Mouse (Mus musculus) MEL (cell line): Measurements from ENCODE around the gene Slc22a17. TPM values are rescaled to one million over a fixed set of nuclear protein-coding genes. Genes with fewer than 3 reads are reported as not detected.

Source experiments
- DNase-seq: peaks from one replicate; pipeline ENCODE4 v3.0.0; 2011; ENCODE audit warnings: low read depth, low spot score
- H3K27ac ChIP-seq: 2 replicates; pipeline ENCODE4 v1.5.1; 2012; ENCODE audit warnings: low read depth, mild to moderate bottlenecking, control low read depth, low read length, moderate library complexity; ENCODE audit not compliant: control insufficient read depth
- H3K27me3 ChIP-seq, 2 experiments: fragments of 150-350 bp in 1 of 2; sonication (generic) in 1 of 2; 2 replicates each; pipeline ENCODE4 v1.6.1; 2012; ENCODE audit warnings: low read length in 2 of 2, mild to moderate bottlenecking in 2 of 2, improper control_type of control experiment in 1 of 2, moderate library complexity in 1 of 2; ENCODE audit not compliant: insufficient read depth in 2 of 2, control insufficient read depth in 1 of 2
- H3K36me3 ChIP-seq, 2 experiments: 2 replicates each; pipeline ENCODE4 v1.6.1; 2012 to 2014; ENCODE audit warnings: low read length in 2 of 2, improper control_type of control experiment in 1 of 2, inconsistent platforms in 1 of 2, mild to moderate bottlenecking in 1 of 2; ENCODE audit not compliant: insufficient read depth in 2 of 2, control insufficient read depth in 1 of 2
- H3K4me1 ChIP-seq, 2 experiments: fragments of 150-350 bp in 1 of 2; sonication (generic) in 1 of 2; 2 replicates each; pipeline ENCODE4 v1.6.1; 2012; ENCODE audit warnings: low read length in 2 of 2, improper control_type of control experiment in 1 of 2, mild to moderate bottlenecking in 1 of 2; ENCODE audit not compliant: insufficient read depth in 2 of 2, control insufficient read depth in 1 of 2
- H3K4me3 ChIP-seq, 2 experiments: fragments of 150-350 bp in 1 of 2; sonication (generic) in 1 of 2; 2 replicates each; pipeline ENCODE4 v1.5.1; 2012; ENCODE audit warnings: low read depth in 2 of 2, low read length in 2 of 2, mild to moderate bottlenecking in 2 of 2, moderate library complexity in 2 of 2, control low read depth in 1 of 2, improper control_type of control experiment in 1 of 2; ENCODE audit not compliant: control insufficient read depth in 1 of 2, insufficient read depth in 1 of 2
- H3K79me2 ChIP-seq: 2 replicates; pipeline ENCODE4 v1.6.1; 2012; ENCODE audit warnings: mild to moderate bottlenecking, low read length, moderate library complexity; ENCODE audit not compliant: control insufficient read depth, poor library complexity, insufficient read depth
- H3K9ac ChIP-seq: 2 replicates; pipeline ENCODE4 v1.6.1; 2012; ENCODE audit warnings: low read depth, mild to moderate bottlenecking, control low read depth, low read length, moderate library complexity; ENCODE audit not compliant: control insufficient read depth, poor library complexity, severe bottlenecking
- H3K9me3 ChIP-seq: fragments of 150-350 bp; sonication (generic); replicated peaks from 2 replicates; pipeline ENCODE4 v1.6.1; 2012; ENCODE audit warnings: mild to moderate bottlenecking, low read length, improper control_type of control experiment, moderate library complexity; ENCODE audit not compliant: insufficient read depth
- CTCF ChIP-seq, 3 experiments: IDR thresholded peaks in 2 of 3; conservative IDR thresholded peaks in 1 of 3; 2 replicates each; pipeline ENCODE4 v1.5.1; 2011 to 2012; ENCODE audit warnings: low read length in 3 of 3, low read depth in 2 of 3, mild to moderate bottlenecking in 2 of 3, improper control_type of control experiment in 1 of 3, inconsistent platforms in 1 of 3, mixed read lengths in 1 of 3, moderate library complexity in 1 of 3; ENCODE audit not compliant: control insufficient read depth in 1 of 3, insufficient read depth in 1 of 3, poor library complexity in 1 of 3, severe bottlenecking in 1 of 3
- ELF1 ChIP-seq: IDR thresholded peaks from 2 replicates; pipeline ENCODE4 v1.6.1; 2014; ENCODE audit warnings: low read depth, mild to moderate bottlenecking, inconsistent platforms, low read length, improper control_type of control experiment, moderate library complexity
- ETS1 ChIP-seq: IDR thresholded peaks from 2 replicates; pipeline ENCODE4 v1.6.1; 2012; ENCODE audit warnings: low read depth, mild to moderate bottlenecking, inconsistent platforms, low read length, improper control_type of control experiment, moderate library complexity
- GABPA ChIP-seq: IDR thresholded peaks from 2 replicates; pipeline ENCODE4 v1.6.1; 2012; ENCODE audit warnings: low read depth, mild to moderate bottlenecking, inconsistent platforms, low read length, improper control_type of control experiment, moderate library complexity
- HCFC1 ChIP-seq: IDR thresholded peaks from 2 replicates; pipeline ENCODE4 v1.6.1; 2012; ENCODE audit warnings: low read depth, mild to moderate bottlenecking, inconsistent platforms, low read length, improper control_type of control experiment, moderate library complexity
- JUND ChIP-seq: IDR thresholded peaks from 2 replicates; pipeline ENCODE4 v1.6.1; 2011; ENCODE audit warnings: low read depth, mild to moderate bottlenecking, improper control_type of control experiment, low read length
- KAT2A ChIP-seq: conservative IDR thresholded peaks from 2 replicates; pipeline ENCODE4 v1.6.1; 2012; ENCODE audit warnings: low read depth, low read length, improper control_type of control experiment, inconsistent platforms
- MAFK ChIP-seq: IDR thresholded peaks from 2 replicates; pipeline ENCODE4 v1.6.1; 2011; ENCODE audit warnings: low read depth, mild to moderate bottlenecking, low read length, improper control_type of control experiment, borderline replicate concordance
- MAZ ChIP-seq: IDR thresholded peaks from 2 replicates; pipeline ENCODE4 v1.6.1; 2012; ENCODE audit warnings: low read depth, mild to moderate bottlenecking, inconsistent platforms, low read length, improper control_type of control experiment
- MEF2A ChIP-seq: IDR thresholded peaks from 2 replicates; pipeline ENCODE4 v1.6.1; 2014; ENCODE audit warnings: low read depth, mild to moderate bottlenecking, inconsistent platforms, low read length, improper control_type of control experiment; ENCODE audit not compliant: poor library complexity, insufficient replicate concordance, severe bottlenecking; ENCODE audit errors: extremely low read depth
- MXI1 ChIP-seq: IDR thresholded peaks from 2 replicates; pipeline ENCODE4 v1.6.1; 2011; ENCODE audit warnings: mild to moderate bottlenecking, low read depth, low read length, improper control_type of control experiment
- MYB ChIP-seq: IDR thresholded peaks from 2 replicates; pipeline ENCODE4 v1.6.1; 2011; ENCODE audit warnings: mild to moderate bottlenecking, low read depth, low read length, improper control_type of control experiment
- NELFE ChIP-seq: IDR thresholded peaks from 2 replicates; pipeline ENCODE4 v1.6.1; 2011; ENCODE audit warnings: low read depth, low read length, improper control_type of control experiment
- POLR2A ChIP-seq, 2 experiments: IDR thresholded peaks; 2 replicates each; pipeline ENCODE4 v1.6.1; 2011 to 2012; ENCODE audit warnings: low read length in 2 of 2, mild to moderate bottlenecking in 2 of 2, control low read depth in 1 of 2, improper control_type of control experiment in 1 of 2, low read depth in 1 of 2, moderate library complexity in 1 of 2; ENCODE audit not compliant: control insufficient read depth in 1 of 2, insufficient read depth in 1 of 2, poor library complexity in 1 of 2
- POLR2AphosphoS2 ChIP-seq: IDR thresholded peaks from 2 replicates; pipeline ENCODE4 v1.6.1; 2011; ENCODE audit warnings: low read length, improper control_type of control experiment
- RAD21 ChIP-seq: IDR thresholded peaks from 2 replicates; pipeline ENCODE4 v1.6.1; 2011; ENCODE audit warnings: mild to moderate bottlenecking, low read depth, low read length, improper control_type of control experiment
- SIN3A ChIP-seq: IDR thresholded peaks from 2 replicates; pipeline ENCODE4 v1.6.1; 2012; ENCODE audit warnings: low read length, improper control_type of control experiment, inconsistent platforms
- TAL1 ChIP-seq: IDR thresholded peaks from 2 replicates; pipeline ENCODE4 v1.6.1; 2012; ENCODE audit warnings: mild to moderate bottlenecking, inconsistent platforms, low read length, moderate library complexity, mixed read lengths
- TBP ChIP-seq: IDR thresholded peaks from 2 replicates; pipeline ENCODE4 v1.8.0; 2011; ENCODE audit warnings: low read depth, low read length, improper control_type of control experiment
- TCF12 ChIP-seq: IDR thresholded peaks from 2 replicates; pipeline ENCODE4 v1.6.1; 2014; ENCODE audit warnings: low read depth, mild to moderate bottlenecking, inconsistent platforms, low read length, improper control_type of control experiment, moderate library complexity
- ZC3H11A ChIP-seq: IDR thresholded peaks from 2 replicates; pipeline ENCODE4 v1.6.1; 2012; ENCODE audit warnings: low read depth, mild to moderate bottlenecking, inconsistent platforms, low read length, improper control_type of control experiment
- ZMIZ1 ChIP-seq: IDR thresholded peaks from 2 replicates; pipeline ENCODE4 v1.6.1; 2012; ENCODE audit warnings: low read depth, mild to moderate bottlenecking, inconsistent platforms, low read length, improper control_type of control experiment, moderate library complexity
- polyA plus RNA-seq, 2 experiments: library from polyadenylated mRNA; stranded (reverse) in 1 of 2; unstranded in 1 of 2; fragments of >175 nt in 1 of 2; fragments of >200 nt in 1 of 2; gene quantifications; 2 replicates each; pipeline versions ENCODE4 v1.2.1 to v1.2.4; 2012; ENCODE audit warnings: low replicate concordance in 2 of 2, low read depth in 1 of 2; ENCODE audit not compliant: insufficient read length in 2 of 2, insufficient read depth in 1 of 2, missing spikeins in 1 of 2
- total RNA-seq: library from RNA; depleted of rRNA; stranded (reverse); fragments of 300-350 nt; gene quantifications from 2 replicates; pipeline ENCODE4 v1.2.3, GENCODE M21; 2012

The Slc22a17 gene
- total and polyA plus RNA-seq, 3 experiments: 0.31 to 1.1 TPM; not detected in 1

GRCm38 (mm10) chr14:54884022-54884712, 28.8 kb downstream of the Slc22a17 start:
- Histone ChIP-seq H3K4me3 (peak overlapping the region; percentile 74 to 94), H3K36me3 (no peaks in the 10 kb centered on the region), H3K4me1 (peaks cover 3 to 6% of the 10 kb centered on the region in 2 experiments; a peak in 3 of 4 replicates), H3K9ac (peak overlapping the region; percentile 87), H3K27ac (no peak overlapping the region), H3K79me2 (peaks cover 6% of the 10 kb centered on the region), H3K27me3 (no peaks in the 10 kb centered on the region), H3K9me3 (no peaks in the 10 kb centered on the region)
- no peak for DNase-seq
- TF ChIP-seq MAFK (no peak), GABPA (no peak), TCF12 (no peak), POLR2AphosphoS2 (no peak), ELF1 (no peak), CTCF (IDR thresholded peaks at IDR 0.05 in 2 of 3, conservative IDR thresholded peaks at IDR 0.05 in 1 of 3; ENCODE audit: control insufficient read depth in 1 of 3, insufficient read depth in 1 of 3, low read depth in 2 of 3, low read length in 3 of 3, poor library complexity in 1 of 3, severe bottlenecking in 1 of 3) (no peak), HCFC1 (no peak), ZC3H11A (no peak), MYB (no peak), JUND (no peak), TBP (no peak), ZMIZ1 (no peak)

GRCm38 (mm10) chr14:54883154-54884021, 29.5 kb downstream of the Slc22a17 start, which contains the start of the genes Bcl2l2 and Gm20521:
Gene Bcl2l2 (plus strand): TSS chr14:54883377.
Gene Gm20521 (plus strand): TSS chr14:54883441.
- H3K27ac ChIP-seq: peak within 1 kb of the TSS; percentile 34; the same call in 1 of the 2 replicates
- peak; percentile 85 for DNase-seq
- no peaks in the 10 kb centered on the region for H3K36me3 ChIP-seq

More at GRCm38 (mm10) chr14:54883154-54884021, 29.5 kb downstream of the Slc22a17 start, which contains the start of the genes Bcl2l2 and Gm20521:
- Histone ChIP-seq H3K79me2 (peaks cover 6% of the 10 kb centered on the region), H3K27me3 (no peaks in the 10 kb centered on the region), H3K9me3 (no peaks in the 10 kb centered on the region), H3K4me1 (peaks cover 3 to 6% of the 10 kb centered on the region in 2 experiments; a peak in 3 of 4 replicates), H3K9ac (peak within 1 kb of the TSS; percentile 87), H3K4me3 (peak within 1 kb of the TSS; percentile 74 to 94)
- peak; percentile 86 for TF ChIP-seq ELF1
- TF ChIP-seq MEF2A: no peak
- TF ChIP-seq CTCF (IDR thresholded peaks at IDR 0.05 in 2 of 3, conservative IDR thresholded peaks at IDR 0.05 in 1 of 3; ENCODE audit: control insufficient read depth in 1 of 3, insufficient read depth in 1 of 3, low read depth in 2 of 3, low read length in 3 of 3, poor library complexity in 1 of 3, severe bottlenecking in 1 of 3): no peak
- no peak; the same call in 1 of the 2 replicates for TF ChIP-seq KAT2A
- peak; percentile 57 for TF ChIP-seq SIN3A
- peak; percentile 78; the same call in 1 of the 2 replicates for TF ChIP-seq ZMIZ1
- TF ChIP-seq ZC3H11A: no peak
- peak; percentile 53 to 88; a peak in 3 of 4 replicates for TF ChIP-seq POLR2A (IDR thresholded peaks at IDR 0.05; ENCODE audit: control insufficient read depth in 1 of 2, insufficient read depth in 1 of 2, low read depth in 1 of 2, low read length in 2 of 2, poor library complexity in 1 of 2)
- peak; percentile 76 for TF ChIP-seq POLR2AphosphoS2
- peak; percentile 17; the same call in 1 of the 2 replicates for TF ChIP-seq MXI1
- peak; percentile 99 for TF ChIP-seq MAZ
- peak; percentile 70 for TF ChIP-seq NELFE
- TF ChIP-seq RAD21: no peak
- TF ChIP-seq TAL1: no peak
- TF ChIP-seq ETS1: peak; percentile 23; the same call in 1 of the 2 replicates
- TF ChIP-seq HCFC1: peak; percentile 83
- TF ChIP-seq TBP: peak; percentile 32; the same call in 1 of the 2 replicates
- peak; percentile 44; the same call in 1 of the 2 replicates for TF ChIP-seq TCF12
